Mouse (Mus musculus): ENCODE measurements around the gene Hlcs. TPM values are rescaled to one million over a fixed set of nuclear protein-coding genes. Genes with fewer than 3 reads are reported as not detected.

Gene Hlcs
- polyA plus RNA-seq, 1 experiment from 2014 or later = 7.1 TPM

DNA sequence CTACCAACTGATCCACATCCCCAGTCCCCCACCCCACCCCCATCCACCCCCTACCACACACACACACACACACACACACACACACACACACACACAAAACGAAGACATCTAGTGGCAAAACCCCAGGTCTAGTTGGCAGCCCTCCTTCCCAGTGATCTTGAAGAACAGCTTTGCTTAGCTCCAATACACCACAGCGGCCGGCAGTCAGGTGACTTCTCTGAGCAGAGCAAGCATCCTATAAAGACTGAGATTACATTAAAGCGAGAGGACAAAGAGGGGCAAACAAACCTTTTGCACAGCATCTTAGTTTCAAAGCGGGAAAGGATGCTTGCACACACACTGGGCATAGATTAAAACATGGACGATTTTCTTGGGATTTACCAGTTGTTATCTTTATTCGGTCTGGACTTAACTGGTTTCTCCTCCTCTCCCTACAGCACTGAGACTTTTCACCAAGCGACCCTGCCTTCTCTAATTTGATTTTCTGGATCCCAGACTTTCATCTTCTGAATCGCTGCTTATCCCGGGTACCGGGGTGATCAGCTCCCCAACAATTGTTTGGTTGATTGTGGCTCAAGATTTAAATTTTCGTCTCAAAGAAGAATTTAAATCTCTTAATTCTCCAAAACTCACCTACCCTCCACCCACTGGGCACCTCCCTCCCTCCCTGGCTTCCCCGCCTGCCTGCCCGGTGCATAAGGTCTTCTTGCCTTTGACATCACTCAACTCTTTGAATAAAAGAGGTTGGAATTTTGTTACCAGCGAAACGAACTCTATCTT lies 134.7 kb downstream of the Hlcs start:
- H3K36me3 ChIP-seq (ENCODE audit: control insufficient read depth, insufficient read depth, low read length) = no peaks in the 10 kb centered on the region
- H3K4me1 ChIP-seq (replicated peaks; ENCODE audit: control insufficient read depth, insufficient read depth, low read length) = peaks cover 7% of the 10 kb centered on the region
- H3K9me3 ChIP-seq (ENCODE audit: control insufficient read depth, low read length) = no peaks in the 10 kb centered on the region
- no peak overlapping the region for H3K4me2 ChIP-seq
- WGBS = 71% methylated on average over 16 of the region's 16 CpGs
- no peak overlapping the region for H3K27ac ChIP-seq (ENCODE audit: low read depth, low read length)
- H3K27me3 ChIP-seq (replicated peaks; ENCODE audit: control insufficient read depth, insufficient read depth, low read length) = no peaks in the 10 kb centered on the region
- no peak overlapping the region for H3K9ac ChIP-seq (ENCODE audit: low read depth, low read length)
- DNase-seq (ENCODE audit: low spot score) (no peak), ATAC-seq (replicated peaks; ENCODE audit: low FRiP score) (no peak)
- H3K4me3 ChIP-seq (ENCODE audit: low read depth, low read length) = no peak overlapping the region

DNA sequence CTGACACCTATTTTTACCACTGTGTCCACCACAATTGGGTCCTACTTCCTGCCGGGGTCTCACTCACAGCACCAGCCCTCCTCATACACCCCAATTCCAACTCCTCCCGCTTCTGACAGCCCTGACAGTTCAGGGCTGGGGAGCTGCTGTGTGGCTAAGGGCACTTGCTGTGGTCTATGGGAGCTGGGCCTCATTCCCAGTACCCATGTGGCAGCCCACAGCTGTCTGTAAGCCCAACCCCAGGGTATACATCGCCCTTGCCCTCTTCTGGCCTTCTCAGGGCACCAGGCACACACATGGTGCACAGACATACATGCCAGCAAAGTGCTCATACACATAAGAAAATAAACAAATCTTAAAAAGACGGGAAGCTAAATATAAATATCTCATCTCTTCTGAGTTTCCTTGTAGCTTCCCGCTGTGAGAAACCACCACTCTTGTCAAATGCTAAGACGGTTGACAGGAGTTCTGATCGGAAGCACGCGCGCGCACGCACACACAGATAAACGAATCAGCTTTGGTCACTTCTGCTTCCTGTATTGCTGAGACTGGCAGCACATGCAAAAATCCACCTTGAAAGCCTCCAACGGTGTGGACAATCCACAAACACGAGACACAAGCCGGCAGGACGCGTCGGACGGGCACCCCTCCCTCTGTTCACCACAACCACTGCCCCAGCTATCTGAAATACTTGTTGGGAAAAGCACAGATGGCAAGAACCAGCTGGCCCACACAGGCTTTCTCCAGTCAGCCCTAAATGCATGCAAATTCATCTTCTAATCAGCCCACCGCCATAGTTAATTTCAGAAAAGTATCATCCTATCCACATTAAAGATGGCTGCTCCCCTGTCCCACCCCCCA lies 136.1 kb downstream of the Hlcs start:
- Histone ChIP-seq H3K27ac (ENCODE audit: low read depth, low read length) (no peak overlapping the region), H3K9me3 (ENCODE audit: control insufficient read depth, low read length) (no peaks in the 10 kb centered on the region), H3K4me3 (ENCODE audit: low read depth, low read length) (no peak overlapping the region), H3K27me3 (replicated peaks; ENCODE audit: control insufficient read depth, insufficient read depth, low read length) (no peaks in the 10 kb centered on the region), H3K9ac (ENCODE audit: low read depth, low read length) (no peak overlapping the region), H3K4me1 (replicated peaks; ENCODE audit: control insufficient read depth, insufficient read depth, low read length) (peaks cover 7% of the 10 kb centered on the region), H3K36me3 (ENCODE audit: control insufficient read depth, insufficient read depth, low read length) (no peaks in the 10 kb centered on the region), H3K4me2 (no peak overlapping the region)
- DNase-seq (ENCODE audit: low spot score) = no peak
- WGBS = 62% methylated on average over 21 of the region's 21 CpGs
- no peak for ATAC-seq (replicated peaks; ENCODE audit: low FRiP score)

DNA sequence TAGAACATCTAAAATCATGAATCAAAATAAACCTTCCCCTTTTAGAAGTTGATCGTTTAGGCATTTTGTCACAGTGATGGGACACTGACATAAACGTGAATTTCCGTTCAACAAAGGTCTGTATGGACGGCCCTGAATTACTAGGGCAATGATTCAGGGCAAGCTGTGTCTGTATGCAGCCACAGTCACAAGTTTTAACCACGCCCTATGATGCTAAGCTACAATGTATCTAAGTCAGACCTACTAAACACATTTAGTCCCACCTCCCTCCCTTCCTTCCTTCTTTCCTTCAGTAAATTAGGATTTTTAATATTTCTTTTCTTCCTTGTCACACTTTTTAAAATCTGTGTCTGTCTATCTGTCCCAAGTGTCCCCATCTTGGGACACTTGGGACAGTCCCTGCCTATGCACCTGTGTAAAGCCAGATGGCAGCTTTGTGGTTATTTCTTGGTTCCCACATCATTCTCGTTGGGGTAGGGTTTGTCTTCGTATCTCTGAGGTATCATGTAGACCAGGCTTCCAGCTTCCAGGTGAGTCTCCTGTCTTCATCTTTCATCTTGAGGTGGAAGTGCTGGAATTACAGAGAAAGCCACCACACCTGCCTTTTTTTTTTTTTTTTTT lies 137.9 kb downstream of the Hlcs start:
- Histone ChIP-seq H3K4me1 (replicated peaks; ENCODE audit: control insufficient read depth, insufficient read depth, low read length) (peaks cover 7% of the 10 kb centered on the region), H3K4me2 (no peak overlapping the region), H3K27ac (ENCODE audit: low read depth, low read length) (no peak overlapping the region), H3K27me3 (replicated peaks; ENCODE audit: control insufficient read depth, insufficient read depth, low read length) (no peaks in the 10 kb centered on the region), H3K4me3 (ENCODE audit: low read depth, low read length) (no peak overlapping the region), H3K9me3 (ENCODE audit: control insufficient read depth, low read length) (no peaks in the 10 kb centered on the region), H3K36me3 (ENCODE audit: control insufficient read depth, insufficient read depth, low read length) (no peaks in the 10 kb centered on the region), H3K9ac (ENCODE audit: low read depth, low read length) (no peak overlapping the region)
- WGBS = 75% methylated on average over 7 of the region's 7 CpGs
- ATAC-seq (replicated peaks; ENCODE audit: low FRiP score) (no peak), DNase-seq (ENCODE audit: low spot score) (no peak)

DNA sequence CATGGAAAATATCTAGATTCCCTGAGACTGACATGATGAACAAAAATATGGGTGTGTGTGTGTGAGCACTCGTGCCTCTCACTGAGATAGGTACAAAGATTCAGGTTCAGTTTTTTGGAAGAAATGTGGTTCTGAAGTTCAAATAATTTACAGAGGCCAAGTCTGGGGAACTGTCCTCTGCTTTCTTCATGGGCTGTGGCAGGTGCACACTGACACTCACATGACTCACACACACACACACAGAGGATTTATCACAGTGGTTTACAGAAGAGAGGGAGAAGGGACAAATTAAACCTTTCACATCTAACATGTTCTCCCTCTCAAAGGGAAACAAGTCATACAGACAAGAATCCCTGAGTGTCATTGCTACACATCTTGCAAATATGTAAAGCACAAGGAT lies 140.0 kb downstream of the Hlcs start:
- Histone ChIP-seq H3K36me3 (ENCODE audit: control insufficient read depth, insufficient read depth, low read length) (no peaks in the 10 kb centered on the region), H3K9ac (ENCODE audit: low read depth, low read length) (no peak overlapping the region)
- WGBS = 71% methylated on average over 1 of the region's 1 CpGs

DNA sequence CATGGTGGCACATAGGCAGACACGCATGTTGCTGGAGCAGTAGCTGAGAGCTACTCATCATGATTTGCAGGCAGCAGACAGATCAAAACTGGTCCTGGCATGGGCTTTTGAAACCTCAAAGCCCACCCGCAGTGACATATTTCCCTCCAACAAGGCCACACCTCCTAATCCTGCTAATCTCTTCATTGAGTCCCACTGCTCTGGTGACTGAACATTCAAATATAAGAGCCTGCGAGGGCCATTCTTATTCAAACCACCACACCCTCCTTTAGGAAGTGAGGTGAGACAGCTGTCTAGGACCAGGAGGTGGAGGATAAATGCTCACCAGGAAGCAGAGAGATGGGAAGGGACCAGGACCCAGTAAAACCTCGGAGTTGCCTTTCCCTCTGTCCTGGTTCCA lies 143.2 kb downstream of the Hlcs start:
- Histone ChIP-seq H3K4me1 (replicated peaks; ENCODE audit: control insufficient read depth, insufficient read depth, low read length) (no peaks in the 10 kb centered on the region), H3K9me3 (ENCODE audit: control insufficient read depth, low read length) (no peaks in the 10 kb centered on the region), H3K9ac (ENCODE audit: low read depth, low read length) (no peak overlapping the region), H3K27ac (ENCODE audit: low read depth, low read length) (no peak overlapping the region), H3K36me3 (ENCODE audit: control insufficient read depth, insufficient read depth, low read length) (no peaks in the 10 kb centered on the region), H3K27me3 (replicated peaks; ENCODE audit: control insufficient read depth, insufficient read depth, low read length) (no peaks in the 10 kb centered on the region), H3K4me3 (ENCODE audit: low read depth, low read length) (no peak overlapping the region), H3K4me2 (no peak overlapping the region)
- no peak for ATAC-seq (replicated peaks; ENCODE audit: low FRiP score)
- DNase-seq (ENCODE audit: low spot score) = no peak
- 59% methylated on average over 4 of the region's 4 CpGs for WGBS

More for the DNA sequence above, 140.0 kb downstream of the Hlcs start:
- Histone ChIP-seq H3K9me3 (ENCODE audit: control insufficient read depth, low read length) (no peaks in the 10 kb centered on the region), H3K27ac (ENCODE audit: low read depth, low read length) (no peak overlapping the region), H3K4me2 (no peak overlapping the region), H3K27me3 (replicated peaks; ENCODE audit: control insufficient read depth, insufficient read depth, low read length) (no peaks in the 10 kb centered on the region), H3K4me1 (replicated peaks; ENCODE audit: control insufficient read depth, insufficient read depth, low read length) (peaks cover 5% of the 10 kb centered on the region), H3K4me3 (ENCODE audit: low read depth, low read length) (no peak overlapping the region)
- no peak for ATAC-seq (replicated peaks; ENCODE audit: low FRiP score)
- no peak for DNase-seq (ENCODE audit: low spot score)

DNA sequence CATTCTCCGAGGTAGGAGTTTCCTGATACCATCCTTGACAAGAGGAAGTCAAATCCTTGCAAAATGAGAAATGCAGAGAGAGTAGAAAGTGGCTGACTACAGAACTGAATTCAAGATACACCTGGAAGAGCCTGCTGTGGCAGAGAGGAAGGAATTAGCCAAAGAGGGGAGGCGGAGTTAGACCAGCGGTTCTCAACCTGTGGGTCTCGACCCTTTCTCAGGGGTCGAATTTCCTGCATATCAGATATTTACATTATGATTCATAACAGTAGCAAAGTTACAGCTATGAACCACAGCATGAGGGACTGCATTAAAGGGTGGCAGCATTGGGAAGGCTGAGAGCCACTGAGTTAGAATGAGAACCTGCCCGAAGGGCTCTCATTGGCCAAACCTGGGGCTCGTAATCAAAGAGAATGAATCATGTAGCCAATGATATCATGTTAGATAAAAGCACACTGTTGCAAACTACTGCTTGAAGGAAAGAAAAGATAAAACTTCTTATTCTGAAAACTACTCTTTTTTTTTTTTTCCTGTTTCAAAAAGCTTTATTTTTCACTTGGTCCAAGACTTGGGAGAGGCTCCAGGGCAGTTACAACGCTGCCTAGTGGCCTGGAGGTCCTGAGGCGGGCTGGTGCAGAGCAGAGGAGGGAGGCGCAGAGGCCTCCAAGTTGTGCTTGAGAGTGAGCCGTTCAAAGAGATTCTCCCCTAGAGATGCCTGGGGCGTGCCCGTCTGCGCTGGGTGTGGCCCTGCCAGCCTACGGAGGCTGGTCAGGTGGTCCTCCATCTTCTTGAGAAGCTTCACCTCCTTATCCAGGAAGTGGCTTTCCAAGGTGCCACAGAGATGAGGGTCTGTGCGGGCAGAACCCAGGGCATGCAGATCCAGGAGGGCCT lies 144.5 kb downstream of the Hlcs start:
- Histone ChIP-seq H3K4me1 (replicated peaks; ENCODE audit: control insufficient read depth, insufficient read depth, low read length) (peaks cover 7% of the 10 kb centered on the region; the same call in 1 of the 2 replicates), H3K4me3 (ENCODE audit: low read depth, low read length) (no peak overlapping the region), H3K27ac (ENCODE audit: low read depth, low read length) (no peak overlapping the region), H3K36me3 (ENCODE audit: control insufficient read depth, insufficient read depth, low read length) (no peaks in the 10 kb centered on the region), H3K4me2 (no peak overlapping the region), H3K27me3 (replicated peaks; ENCODE audit: control insufficient read depth, insufficient read depth, low read length) (no peaks in the 10 kb centered on the region), H3K9ac (ENCODE audit: low read depth, low read length) (no peak overlapping the region), H3K9me3 (ENCODE audit: control insufficient read depth, low read length) (no peaks in the 10 kb centered on the region)
- DNase-seq (ENCODE audit: low spot score) = no peak
- 83% methylated on average over 16 of the region's 16 CpGs for WGBS
- no peak for ATAC-seq (replicated peaks; ENCODE audit: low FRiP score)

DNA sequence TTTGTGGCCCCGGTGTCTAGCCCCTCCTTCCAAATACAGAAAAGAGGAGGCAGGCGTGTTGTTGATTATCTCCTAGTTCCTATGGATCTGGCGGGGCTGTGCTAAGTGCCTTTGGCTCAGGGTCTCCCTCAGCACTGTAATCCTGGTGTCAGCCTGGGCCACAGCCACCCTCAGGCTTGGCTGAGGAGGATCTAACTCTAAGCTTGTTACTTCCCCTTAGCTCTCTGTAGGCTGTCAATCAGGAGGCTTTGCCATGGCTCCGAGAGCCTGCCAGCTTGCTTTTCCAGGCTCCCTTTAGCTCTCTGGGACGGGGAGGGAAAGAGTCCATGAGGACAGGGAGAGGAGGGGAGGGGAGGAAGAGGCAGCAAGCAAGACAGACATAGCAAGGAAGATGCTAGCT lies 148.4 kb downstream of the Hlcs start:
- H3K4me3 ChIP-seq (ENCODE audit: low read depth, low read length) = no peak overlapping the region
- WGBS = 29% methylated on average over 5 of the region's 5 CpGs
- H3K27ac ChIP-seq (ENCODE audit: low read depth, low read length) = no peak overlapping the region
- H3K4me2 ChIP-seq = no peak overlapping the region
- H3K4me1 ChIP-seq (replicated peaks; ENCODE audit: control insufficient read depth, insufficient read depth, low read length) = peaks cover 7% of the 10 kb centered on the region; the same call in 1 of the 2 replicates
- no peaks in the 10 kb centered on the region for H3K27me3 ChIP-seq (replicated peaks; ENCODE audit: control insufficient read depth, insufficient read depth, low read length)
- ATAC-seq (replicated peaks; ENCODE audit: low FRiP score) (no peak), DNase-seq (ENCODE audit: low spot score) (no peak)
- no peaks in the 10 kb centered on the region for H3K9me3 ChIP-seq (ENCODE audit: control insufficient read depth, low read length)
- no peaks in the 10 kb centered on the region for H3K36me3 ChIP-seq (ENCODE audit: control insufficient read depth, insufficient read depth, low read length)
- no peak overlapping the region for H3K9ac ChIP-seq (ENCODE audit: low read depth, low read length)

DNA sequence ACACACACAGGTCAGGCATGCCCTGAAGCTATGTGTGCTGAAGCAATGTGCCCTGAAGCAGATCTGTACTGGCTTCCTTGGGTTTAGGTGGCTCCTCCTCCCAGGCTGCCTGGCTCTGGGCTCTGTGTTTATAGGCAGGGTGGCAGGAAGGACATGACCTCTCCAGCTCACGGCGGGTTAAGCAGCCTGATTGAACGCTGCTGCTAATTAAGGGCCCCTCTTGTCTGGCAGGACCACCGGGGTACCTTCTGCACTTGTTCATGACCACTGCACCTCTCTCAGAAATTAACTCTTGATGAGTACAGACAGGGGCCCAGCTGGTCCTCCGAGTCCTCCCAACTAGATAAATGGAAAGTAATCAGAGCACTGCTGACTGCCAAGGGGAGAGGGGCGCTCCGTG lies 149.1 kb downstream of the Hlcs start:
- ATAC-seq (replicated peaks; ENCODE audit: low FRiP score) (no peak), DNase-seq (ENCODE audit: low spot score) (no peak)
- peaks cover 7% of the 10 kb centered on the region; the same call in 1 of the 2 replicates for H3K4me1 ChIP-seq (replicated peaks; ENCODE audit: control insufficient read depth, insufficient read depth, low read length)
- no peak overlapping the region for H3K4me2 ChIP-seq
- no peaks in the 10 kb centered on the region for H3K27me3 ChIP-seq (replicated peaks; ENCODE audit: control insufficient read depth, insufficient read depth, low read length)
- no peaks in the 10 kb centered on the region for H3K9me3 ChIP-seq (ENCODE audit: control insufficient read depth, low read length)
- WGBS = 50% methylated on average over 7 of the region's 7 CpGs
- no peak overlapping the region for H3K9ac ChIP-seq (ENCODE audit: low read depth, low read length)
- no peaks in the 10 kb centered on the region for H3K36me3 ChIP-seq (ENCODE audit: control insufficient read depth, insufficient read depth, low read length)
- H3K27ac ChIP-seq (ENCODE audit: low read depth, low read length) = no peak overlapping the region
- no peak overlapping the region for H3K4me3 ChIP-seq (ENCODE audit: low read depth, low read length)

Data from liver, embryonic 11.5 days (tissue).